Mouse (Mus musculus) neural tube, embryonic 10.5 days (tissue): ENCODE results near the gene Mto1.

ENCODE experiments used
- DNase-seq: peaks from one replicate; pipeline ENCODE4 v3.0.0-alpha.2; 2017; ENCODE audit warnings: low spot score; ENCODE audit errors: extremely low spot score

Mto1 gene

DNA sequence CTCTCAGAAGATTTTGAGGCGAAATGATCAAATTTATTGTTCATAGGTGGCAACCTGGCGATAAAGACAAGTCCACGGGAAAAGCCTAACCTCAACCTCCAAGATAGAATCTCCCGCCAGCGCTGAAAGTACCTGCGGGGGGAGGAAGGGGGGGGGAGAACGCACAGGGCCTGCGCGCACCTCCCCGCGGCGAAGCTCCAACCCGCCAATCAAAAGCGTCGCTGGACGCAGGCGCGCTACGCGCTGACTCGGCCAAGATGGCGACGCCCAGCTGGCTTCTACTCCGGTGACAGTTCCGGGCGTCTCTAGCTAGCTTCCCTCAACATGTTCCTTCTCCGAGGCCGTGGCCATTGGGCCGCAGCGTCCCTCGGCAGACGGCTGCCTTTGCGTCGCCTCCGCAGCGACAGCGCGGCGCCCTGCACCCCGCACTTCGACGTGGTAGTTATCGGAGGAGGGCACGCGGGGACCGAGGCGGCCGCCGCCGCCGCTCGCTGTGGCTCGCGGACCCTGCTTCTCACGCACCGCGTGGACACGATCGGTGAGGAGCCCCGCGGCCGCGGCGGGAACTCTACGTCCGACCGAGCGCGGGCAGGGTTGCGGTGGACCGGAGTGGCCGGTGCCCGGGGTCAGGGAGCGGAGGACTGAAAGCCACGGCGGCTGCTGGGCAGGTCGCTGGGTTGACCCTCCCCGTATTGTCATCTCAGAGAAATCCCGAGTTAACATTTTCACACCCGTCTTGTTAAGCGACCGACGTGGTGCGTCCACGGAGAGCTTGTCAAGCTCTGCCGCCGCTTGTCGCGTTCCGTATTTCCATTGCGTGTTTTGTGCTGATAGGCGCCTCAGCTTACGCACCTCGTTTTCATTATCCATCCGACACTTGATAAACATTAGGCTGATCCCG, at the start of gene Mto1, which contains the start of gene Gm17324:
Gene Mto1 (plus strand): TSS at position 236 of the 901 bp plus-strand sequence.
Gene Gm17324 (minus strand): TSS at position 814 of the 901 bp plus-strand sequence.
- peak; percentile 93 for DNase-seq

DNA sequence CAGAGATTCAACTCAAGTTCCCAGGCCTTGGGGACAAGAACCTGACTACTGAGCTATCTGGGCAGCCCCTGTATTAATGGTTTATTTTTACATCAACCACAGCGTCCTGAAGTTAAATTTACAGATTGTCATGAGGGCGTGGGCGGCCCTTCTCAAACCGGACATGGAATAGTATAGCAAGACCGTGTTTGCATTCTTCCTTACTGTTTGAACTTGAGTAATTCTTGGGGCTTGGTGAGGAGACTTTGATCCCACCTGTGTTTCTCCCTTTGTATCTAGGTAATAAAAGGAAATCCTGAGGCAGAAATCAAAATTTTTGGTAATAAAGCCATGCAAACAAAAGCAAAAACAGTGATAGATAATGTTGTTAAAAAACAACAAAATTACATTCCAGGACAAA, 47.4 kb upstream of the Mto1 start:
- DNase-seq = no peak

DNA sequence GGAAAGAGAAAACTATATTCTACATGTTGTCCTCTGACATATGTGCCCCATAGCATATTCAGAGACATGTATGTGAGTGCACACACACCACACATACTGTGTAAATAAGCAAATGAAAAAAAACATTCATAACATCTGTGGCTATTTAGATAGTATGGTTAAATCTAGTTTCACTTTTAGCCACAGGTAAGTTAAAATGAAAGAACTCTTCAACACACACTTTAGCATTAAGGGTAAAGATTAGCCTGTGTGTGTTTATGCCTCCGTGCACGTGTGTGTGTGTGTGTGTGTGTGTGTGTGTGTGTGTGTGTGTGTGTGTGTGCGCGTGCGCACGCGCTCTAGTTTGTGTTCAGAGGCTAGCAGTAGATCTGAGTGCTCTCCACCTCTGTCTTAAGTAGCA, 46.4 kb upstream of the Mto1 start:
- DNase-seq = no peak

DNA sequence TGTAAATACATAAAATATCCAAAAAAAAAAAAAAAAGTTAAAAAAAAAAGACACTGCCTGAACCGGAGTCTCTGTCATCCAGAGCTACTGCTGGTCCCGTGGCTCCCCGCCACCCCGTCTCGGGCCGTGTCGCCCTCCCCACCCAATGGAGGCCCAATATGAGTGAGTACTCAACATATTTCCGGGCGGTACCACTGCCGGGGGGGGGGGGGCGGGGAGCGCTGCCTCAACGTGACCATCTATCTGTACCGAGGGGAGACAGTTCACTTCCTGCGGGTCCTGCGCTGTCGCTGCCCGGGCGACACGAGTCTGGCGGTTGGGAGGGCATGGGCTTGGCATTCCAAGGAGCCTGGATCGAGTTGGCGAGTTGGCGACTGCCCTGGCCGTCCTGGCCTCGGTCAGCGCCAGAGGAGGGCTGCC, 20.6 kb upstream of the Mto1 start:
- DNase-seq = peak; percentile 21

DNA sequence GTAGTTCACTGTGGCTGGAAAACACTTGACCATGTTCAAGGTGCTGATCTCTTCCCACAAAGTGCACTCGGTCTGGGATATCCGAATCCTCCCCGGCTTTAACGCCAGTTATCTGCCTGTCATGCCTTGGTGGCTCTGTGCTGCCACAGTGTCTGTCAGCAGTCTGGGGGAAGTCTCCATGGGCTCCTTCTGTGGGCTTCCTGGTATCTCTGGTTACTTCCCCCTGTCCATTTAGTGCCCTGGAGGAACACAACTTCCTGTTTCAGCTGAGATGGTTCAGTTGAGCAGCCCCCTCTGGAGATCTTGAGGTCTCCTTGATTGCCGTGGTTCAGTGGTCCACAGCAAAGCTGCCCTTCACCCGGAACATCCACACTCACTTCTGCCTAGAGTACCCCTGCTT, 19.8 kb upstream of the Mto1 start:
- DNase-seq = no peak

DNA sequence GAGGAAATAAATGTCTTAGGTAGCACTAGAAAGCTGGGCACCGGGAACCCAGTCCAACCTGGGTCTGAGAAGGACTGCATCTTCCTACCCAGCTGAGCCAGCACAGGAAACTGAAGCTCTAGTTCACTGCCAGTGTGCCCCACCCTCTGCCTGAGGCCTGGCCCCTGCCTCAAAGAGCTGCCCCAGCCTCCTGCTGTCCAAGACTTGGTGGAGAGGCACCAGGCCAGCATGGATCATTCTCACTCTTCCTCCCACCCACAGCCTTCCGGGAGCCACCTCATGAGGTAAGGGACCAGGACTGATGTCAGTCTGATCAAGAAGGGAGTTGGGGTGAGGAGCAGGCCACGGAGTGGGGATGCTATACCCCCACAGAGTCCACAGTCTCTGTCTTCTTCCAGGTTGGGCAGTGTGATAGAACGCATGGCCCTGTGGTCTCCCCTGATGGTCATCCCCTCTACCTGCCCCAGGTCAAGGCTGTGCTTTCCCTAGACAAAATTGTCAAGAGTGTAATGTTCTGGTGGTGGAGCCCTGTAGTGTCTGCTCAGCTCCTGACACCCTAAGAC, 19.1 kb upstream of the Mto1 start:
- no peak for DNase-seq

DNA sequence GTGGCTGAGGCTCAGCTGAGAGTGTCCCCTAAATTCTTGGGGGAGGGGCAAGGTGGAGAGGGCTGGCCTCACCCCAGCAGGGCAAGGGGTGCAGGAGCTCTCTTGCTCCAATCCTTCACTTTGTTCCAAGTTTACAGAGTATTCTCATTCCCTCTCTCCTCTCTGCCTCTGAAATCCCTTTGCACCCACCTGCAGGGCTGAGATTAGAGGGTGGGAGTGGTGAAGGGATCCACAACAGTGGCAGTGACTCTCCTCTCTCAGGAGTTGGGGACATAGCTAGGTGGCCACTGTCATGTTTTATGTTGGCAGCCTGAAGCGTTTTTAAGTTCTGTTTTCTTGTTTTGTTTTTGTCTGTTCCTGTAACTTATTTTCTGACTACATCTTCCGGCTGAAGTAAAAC, 18.5 kb upstream of the Mto1 start:
- no peak for DNase-seq

DNA sequence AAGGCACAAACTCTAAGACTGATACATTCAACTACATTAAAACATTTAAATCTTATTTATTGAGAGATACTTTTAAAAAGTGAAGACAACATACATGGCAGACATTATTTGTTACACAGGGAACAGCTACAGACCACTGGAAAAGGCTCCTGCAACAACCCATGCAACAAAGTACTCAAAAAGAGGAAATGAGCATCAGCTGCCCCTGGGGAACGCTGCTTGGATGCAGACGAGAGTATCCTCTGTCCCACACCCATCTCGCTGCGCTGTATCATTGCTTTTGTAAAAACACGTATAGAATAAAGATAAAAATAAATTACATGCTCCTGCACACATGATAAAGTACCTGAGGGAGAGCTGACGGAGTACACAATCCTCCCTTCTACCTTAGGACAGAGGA, 17.5 kb upstream of the Mto1 start:
- no peak for DNase-seq

DNA sequence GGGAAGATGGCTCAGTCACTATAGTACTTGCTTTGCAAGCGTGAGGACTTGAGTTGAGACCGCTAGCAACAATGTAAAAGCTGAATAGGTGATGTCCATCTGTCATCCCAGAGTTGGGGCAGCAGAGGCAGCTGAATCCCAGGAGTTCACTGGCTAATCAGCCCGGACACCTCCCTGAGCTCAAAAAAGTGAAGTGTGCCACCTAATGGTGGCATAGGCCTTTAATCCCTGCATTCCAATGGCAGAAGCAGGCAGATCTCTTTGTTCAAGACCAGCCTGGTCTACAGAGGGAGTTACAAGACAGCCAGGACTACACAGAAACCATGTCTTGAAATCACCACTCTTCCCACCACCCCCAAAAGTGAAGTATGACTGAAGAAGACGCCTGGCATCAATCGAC, 15.5 kb upstream of the Mto1 start:
- no peak for DNase-seq

DNA sequence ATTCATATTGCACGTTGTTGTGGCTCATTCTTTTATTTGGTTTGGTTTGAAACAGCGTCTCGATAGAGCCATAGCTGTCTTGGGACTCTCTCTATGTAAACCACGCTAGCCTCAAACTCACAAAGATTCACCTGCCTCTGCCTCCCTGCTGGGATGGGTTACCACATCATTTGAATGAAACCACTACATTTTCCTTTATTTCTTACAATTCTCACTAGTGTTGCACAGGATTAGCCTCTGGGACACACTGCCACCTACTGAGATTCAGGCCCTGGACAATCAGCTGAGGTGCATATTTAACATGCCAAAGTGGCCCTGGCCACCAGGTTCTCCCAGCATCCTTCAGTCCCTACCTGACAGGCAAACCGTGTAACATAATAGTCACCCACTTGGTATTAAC, 8.6 kb upstream of the Mto1 start:
- no peak for DNase-seq

DNA sequence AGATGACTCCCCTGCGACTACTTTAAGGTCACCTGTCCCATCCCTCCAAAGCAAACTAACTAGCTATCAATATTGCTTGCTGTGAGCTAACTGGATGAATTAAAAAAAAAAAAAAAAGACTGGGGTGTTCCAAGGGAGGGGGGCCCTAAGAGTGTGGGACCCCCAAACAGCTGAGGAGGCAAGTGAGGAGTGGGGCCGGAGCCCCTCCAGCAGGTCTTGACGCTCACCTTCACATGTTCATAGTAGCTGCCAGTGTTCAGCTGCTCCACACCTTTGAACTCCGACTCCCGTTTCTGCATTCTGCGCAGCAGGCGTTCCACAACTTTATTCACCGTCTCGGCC, 5.8 kb upstream of the Mto1 start:
- DNase-seq = no peak

DNA sequence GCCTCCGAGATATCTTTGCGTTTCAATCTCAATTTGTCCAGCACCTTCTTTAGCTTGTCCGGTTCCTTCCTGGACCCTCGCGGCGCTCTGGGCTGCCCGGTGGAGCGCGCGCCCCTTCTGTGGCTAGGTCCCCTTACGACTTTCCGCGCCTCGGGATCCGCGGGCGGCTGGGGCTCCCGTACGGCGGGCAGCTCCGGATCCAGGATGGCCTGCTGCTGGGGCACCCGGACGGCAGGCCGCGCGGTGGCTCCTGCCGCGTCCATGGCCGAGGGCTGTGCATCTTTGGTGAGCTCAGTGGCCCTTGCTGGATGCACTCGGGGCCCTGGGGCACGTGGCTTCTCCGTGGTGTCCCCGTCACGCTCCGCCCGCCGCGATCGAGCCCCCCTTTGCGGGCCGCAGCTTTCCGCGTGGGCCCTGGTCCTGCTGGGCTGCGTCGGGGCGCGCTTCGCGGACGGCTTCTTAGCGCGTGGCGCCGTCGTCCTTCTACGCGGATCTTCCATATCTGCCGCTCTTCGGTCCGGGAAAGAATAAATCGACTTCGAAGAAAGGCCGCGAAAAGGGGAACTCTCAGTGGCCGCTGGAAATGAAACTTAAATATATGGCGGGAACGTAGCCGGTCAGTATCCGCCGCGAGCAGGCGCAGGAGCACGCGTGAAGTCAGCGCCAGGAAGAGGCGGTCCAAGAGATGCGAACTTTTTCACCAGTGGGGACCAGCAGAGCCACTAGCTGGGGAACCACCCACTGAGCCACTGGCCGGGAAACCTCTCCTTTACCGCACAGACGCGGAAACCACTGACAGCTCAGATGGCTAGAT, 5.2 kb upstream of the Mto1 start, which contains the start of gene Cgas:
Gene Cgas (minus strand): TSS at position 659 of the 814 bp plus-strand sequence.
- DNase-seq = peak; percentile 65

DNA sequence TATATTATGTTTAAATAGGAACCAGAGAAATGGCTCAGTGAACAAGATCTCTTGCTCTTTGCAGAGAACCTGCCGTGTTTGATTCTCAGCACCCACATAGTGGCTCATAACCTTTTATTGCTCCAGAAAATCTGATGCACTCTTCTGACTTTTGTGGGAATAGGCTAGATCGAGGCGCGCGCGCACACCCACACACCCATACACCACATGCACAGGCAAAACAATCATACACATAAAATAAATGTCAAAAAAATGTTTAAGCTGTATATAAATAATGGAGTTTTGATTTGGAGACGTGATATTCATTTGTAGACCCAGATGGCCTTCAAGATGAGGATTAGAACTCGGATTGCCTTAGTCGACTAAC, 419 bp upstream of the Mto1 start:
- peak; percentile 20 for DNase-seq

DNA sequence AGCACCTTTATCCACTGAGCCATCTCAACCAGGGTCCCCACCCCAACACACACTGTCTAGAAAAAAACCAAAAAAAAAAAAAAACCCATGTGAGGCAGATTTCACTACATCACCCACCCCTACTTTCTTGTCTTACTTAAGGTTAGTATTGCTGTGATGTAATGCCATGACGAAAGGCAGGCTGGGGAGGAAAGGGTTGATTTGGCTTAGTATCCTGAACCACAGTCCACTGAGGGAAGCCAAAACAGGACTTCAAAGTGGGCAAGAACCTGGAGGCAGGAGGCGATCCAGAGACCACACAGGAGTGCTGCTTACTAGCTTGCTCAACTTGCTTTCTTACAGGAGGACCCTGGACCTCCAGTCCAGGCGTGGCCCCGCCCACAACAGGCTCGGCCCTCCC, 2.4 kb downstream of the Mto1 start:
- DNase-seq = no peak

DNA sequence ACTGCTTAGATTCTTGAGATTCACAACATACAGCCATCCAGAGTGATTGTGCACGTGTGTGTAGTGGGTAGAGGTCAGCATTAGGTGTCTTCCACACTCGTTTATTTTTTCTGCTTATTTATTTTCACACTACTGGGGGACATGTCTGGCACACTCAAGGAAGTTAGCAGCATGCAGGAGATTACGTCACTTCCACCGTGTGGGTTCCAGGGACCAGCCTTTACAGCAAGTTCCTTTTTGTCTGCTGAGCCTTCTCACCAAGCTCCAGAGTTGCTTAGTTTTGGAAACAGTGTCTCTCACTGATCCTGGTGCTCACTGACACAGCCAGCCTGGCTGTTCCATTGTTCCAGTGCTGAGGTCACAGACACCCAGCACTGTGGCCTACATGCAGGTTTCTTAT, 3.4 kb downstream of the Mto1 start:
- no peak for DNase-seq

DNA sequence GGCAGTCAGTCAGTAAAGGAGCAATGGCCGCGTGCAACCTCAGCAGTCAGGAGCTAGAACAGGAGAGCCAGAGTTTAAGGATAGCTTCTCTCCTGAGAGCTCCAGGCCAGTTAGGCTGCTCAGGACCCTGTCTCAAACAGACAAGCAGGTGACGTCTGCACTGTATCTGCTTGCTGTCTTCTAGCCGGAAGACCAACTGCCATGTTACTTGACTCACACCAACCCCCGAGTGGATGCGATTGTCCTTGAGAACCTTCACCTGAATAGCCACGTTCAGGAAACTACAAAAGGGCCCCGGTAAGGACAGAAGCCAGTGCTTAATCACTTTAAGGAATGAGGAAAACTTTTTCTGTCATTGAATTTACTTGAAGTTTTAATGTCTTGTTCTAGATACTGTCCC, 9.0 kb downstream of the Mto1 start:
- no peak for DNase-seq

DNA sequence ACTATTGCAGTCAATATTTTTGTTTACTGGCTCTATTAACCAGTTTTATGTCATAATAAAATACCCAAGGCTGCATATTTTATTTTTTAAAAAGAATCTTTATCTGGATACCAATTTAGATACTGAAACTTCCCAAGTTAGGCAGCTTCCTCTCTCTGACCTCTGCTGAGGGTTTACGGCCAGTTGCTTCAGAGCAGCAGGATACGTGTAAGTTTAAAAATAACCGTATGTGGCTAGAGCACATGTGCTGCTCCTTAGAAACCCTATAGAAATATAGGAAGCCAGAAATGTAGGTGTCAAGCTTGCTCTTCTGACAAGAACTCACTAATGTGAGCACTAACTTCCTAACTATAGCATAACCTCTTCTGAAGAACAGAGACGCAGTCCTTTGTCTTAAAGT, 15.3 kb downstream of the Mto1 start:
- no peak for DNase-seq

DNA sequence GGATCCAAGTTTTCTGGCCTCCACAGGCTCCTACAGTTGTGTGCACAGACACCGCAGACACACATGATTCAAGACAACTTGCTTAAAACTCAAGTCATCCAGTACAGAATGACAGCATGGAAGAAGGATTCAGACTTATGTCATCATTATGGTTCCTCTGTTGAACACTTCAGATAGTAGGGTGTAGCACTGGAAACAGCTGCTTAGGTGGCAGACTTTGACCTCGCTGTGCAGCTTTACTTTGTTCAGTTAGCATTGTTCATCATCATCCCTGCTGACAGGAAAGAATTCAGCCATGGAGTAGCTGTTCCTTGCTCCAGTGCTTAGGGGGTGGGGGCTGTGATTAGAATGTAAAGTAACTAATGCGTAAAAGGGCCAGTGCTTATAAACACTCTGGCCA, 17.7 kb downstream of the Mto1 start:
- no peak for DNase-seq

DNA sequence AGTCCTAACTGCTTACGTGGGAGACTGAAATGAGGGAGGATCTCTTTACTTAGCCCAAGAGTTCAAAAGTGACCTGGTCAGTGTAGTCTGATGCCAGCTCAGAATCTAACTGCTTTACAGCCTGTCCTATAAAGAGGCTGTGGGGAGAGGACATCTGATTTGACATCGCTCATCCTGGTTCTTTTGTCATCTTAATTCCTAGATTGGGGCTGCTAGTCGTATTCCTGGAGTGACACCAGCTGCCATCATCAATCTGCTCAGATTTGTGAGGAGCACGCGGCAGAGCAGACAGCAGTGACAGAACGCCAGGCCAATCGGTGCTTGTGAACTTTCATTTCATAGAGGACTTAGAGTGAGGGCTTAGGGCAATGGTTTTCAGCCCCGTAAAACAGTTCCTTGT, 25.6 kb downstream of the Mto1 start:
- no peak for DNase-seq

DNA sequence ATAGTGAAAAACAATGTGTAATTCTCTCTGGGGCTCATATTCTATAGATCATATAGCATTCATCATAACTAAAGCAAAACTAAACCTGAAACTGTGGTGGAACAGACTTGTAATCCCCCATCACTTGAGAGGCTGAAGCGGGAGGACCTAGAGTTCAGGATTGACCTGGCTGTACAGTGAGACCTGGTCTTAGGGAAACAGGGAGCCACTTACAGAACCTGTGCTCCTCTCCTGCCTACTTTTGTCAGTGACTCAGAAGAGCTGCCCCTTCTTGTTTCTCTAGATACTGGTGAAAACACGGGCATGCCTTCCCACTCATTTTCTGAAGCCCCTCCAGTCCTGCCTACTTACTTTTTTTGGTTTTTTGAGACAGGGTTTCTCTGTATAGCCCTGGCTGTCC, 26.3 kb downstream of the Mto1 start:
- DNase-seq = no peak

DNA sequence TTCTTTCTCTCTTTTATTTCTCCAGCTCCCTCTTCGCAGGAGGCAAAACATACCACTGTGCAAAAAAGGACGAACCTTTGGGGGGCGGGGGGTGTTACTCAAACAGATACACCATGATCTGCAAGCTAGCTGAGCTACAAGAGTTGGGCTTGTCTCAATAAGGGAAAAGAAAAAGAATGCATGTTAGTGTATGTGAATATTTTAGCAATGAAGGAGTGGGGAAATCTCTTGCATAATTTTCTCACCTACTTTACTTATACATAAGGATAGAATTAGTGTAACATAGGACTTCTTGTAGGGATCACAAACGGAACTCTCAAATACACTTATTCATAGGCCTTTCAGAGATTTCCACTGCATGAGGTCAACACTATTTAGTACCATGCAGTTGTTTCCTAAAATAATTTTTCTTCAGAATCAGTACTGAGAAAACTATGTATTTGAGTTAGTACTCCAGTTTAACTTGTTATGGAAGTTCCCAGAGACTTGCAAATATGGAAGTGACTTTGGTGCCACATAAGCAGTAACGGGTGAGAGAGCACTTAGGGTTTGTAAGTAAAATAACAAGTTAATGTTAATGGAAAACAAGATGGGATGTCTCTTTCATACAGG, 26.9 kb downstream of the Mto1 start:
- DNase-seq = no peak

DNA sequence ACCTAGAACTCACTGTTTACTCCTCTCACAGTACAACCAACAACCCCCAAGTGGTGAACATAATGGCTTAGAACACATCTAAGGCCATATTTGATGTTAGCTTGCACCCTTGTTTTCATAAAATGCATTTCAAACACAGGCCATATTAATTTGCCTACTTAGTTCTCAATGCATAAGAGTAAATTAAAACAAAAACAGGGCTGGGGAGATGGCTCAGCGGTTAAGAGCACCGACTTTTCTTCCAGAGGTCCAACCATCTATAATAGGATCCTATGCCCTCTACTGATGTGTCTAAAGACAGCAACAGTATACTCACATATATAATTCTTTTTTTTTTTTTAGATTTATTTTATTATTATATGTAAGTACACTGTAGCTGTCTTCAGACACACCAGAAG, 27.4 kb downstream of the Mto1 start:
- DNase-seq = no peak
